Mouse (Mus musculus): ENCODE measurements around the gene Icam1.

GRCm38 (mm10) chr9:21008007-21008406, 7.8 kb upstream of the Icam1 start:
- TF ChIP-seq CTCF (IDR thresholded peaks at IDR 0.05; ENCODE audit: borderline replicate concordance, insufficient read depth, low read length) (no peak), POLR2A (IDR thresholded peaks at IDR 0.05; ENCODE audit: low read depth, low read length) (no peak)
